Mouse (Mus musculus) heart, adult 18-20 months (tissue): ENCODE data around the gene Impdh1. TPM values are rescaled to one million over a fixed set of nuclear protein-coding genes. Genes with fewer than 3 reads are reported as not detected.

Experiments used
- DNase-seq, 2 experiments: peaks; one replicate each; pipeline ENCODE4 v3.0.0; 2021 to 2022; ENCODE audit warnings: mixed read lengths in 1 of 2
- total RNA-seq, 2 experiments: library from RNA; stranded (reverse); gene quantifications; 2 replicates each; pipeline ENCODE4 v1.2.3; 2021

The Impdh1 gene
- total RNA-seq, 2 experiments from 2014 or later: 18.8 to 19.6 TPM

GRCm38 (mm10) chr6:29213436-29213835 is 2.7 kb downstream of the Impdh1 start:
- no peak for DNase-seq

- peak; percentile 85 to 91 for DNase-seq
These were observed 4.2 kb downstream of the Impdh1 start for GRCm38 (mm10) chr6:29211806-29212492.

- no peak for DNase-seq
These were observed 5.0 kb downstream of the Impdh1 start for GRCm38 (mm10) chr6:29211146-29211545.

- DNase-seq: no peak
These were observed 5.8 kb downstream of the Impdh1 start for GRCm38 (mm10) chr6:29210231-29210936.

- DNase-seq: no peak
These were observed 8.0 kb downstream of the Impdh1 start for GRCm38 (mm10) chr6:29208178-29208577.

- DNase-seq: no peak
These were observed 9.1 kb downstream of the Impdh1 start for GRCm38 (mm10) chr6:29207017-29207416.

GRCm38 (mm10) chr6:29206006-29206405 is 10.2 kb downstream of the Impdh1 start:
- no peak for DNase-seq

GRCm38 (mm10) chr6:29204932-29205614 is 11.1 kb downstream of the Impdh1 start:
- DNase-seq: peak; percentile 52 to 77

GRCm38 (mm10) chr6:29203861-29204585 is 12.1 kb downstream of the Impdh1 start:
- DNase-seq: no peak

GRCm38 (mm10) chr6:29203096-29203495 is 13.1 kb downstream of the Impdh1 start:
- DNase-seq: no peak

GRCm38 (mm10) chr6:29201988-29202387 is 14.2 kb downstream of the Impdh1 start:
- DNase-seq: no peak

- DNase-seq: no peak
These were observed 14.8 kb downstream of the Impdh1 start for GRCm38 (mm10) chr6:29201341-29201740.

GRCm38 (mm10) chr6:29200496-29200895 is 15.7 kb downstream of the Impdh1 start:
- DNase-seq: no peak

GRCm38 (mm10) chr6:29199223-29199855 is 16.8 kb downstream of the Impdh1 start:
- DNase-seq: no peak

GRCm38 (mm10) chr6:29198309-29199222 is 17.6 kb downstream of the Impdh1 start:
- DNase-seq: peak; percentile 92 to 95

GRCm38 (mm10) chr6:29195846-29196698 is 20.1 kb downstream of the Impdh1 start:
- DNase-seq: peak; percentile 29 to 69

- DNase-seq: no peak
These were observed 21.0 kb downstream of the Impdh1 start for GRCm38 (mm10) chr6:29195146-29195545.

- DNase-seq: peak; percentile 64 to 90
These were observed 22.0 kb downstream of the Impdh1 start for GRCm38 (mm10) chr6:29193961-29194750.

GRCm38 (mm10) chr6:29187936-29188335 is 28.2 kb downstream of the Impdh1 start:
- no peak for DNase-seq
